Mouse (Mus musculus) adrenal gland, adult 18-20 months (tissue): ENCODE results near the gene Msrb1. TPM values are rescaled to one million over a fixed set of nuclear protein-coding genes. Genes with fewer than 3 reads are reported as not detected.
A peak's percentile ranks its signal among the peaks of the same experiment; 100 is the strongest.
"Not testable (repeated sequence)": the region's sequence is repeated elsewhere in the genome, so short reads cannot be mapped to it uniquely, and the experiment has no call there.

Source experiments
- DNase-seq, 2 experiments: peaks; one replicate each; pipeline ENCODE4 v3.0.0; 2021 to 2022; ENCODE audit warnings: low spot score in 2 of 2
- total RNA-seq, 2 experiments: library from RNA; stranded (reverse); gene quantifications; 1 replicate in 1 of 2; 2 replicates in 1 of 2; pipeline ENCODE4 v1.2.3; 2021

The Msrb1 gene
- total RNA-seq, 2 experiments from 2014 or later: 83.9 to 94.4 TPM

- not testable (repeated sequence) for DNase-seq
Observed at GRCm38 (mm10) chr17:24718938-24719337, 17.5 kb upstream of the Msrb1 start.

DNA sequence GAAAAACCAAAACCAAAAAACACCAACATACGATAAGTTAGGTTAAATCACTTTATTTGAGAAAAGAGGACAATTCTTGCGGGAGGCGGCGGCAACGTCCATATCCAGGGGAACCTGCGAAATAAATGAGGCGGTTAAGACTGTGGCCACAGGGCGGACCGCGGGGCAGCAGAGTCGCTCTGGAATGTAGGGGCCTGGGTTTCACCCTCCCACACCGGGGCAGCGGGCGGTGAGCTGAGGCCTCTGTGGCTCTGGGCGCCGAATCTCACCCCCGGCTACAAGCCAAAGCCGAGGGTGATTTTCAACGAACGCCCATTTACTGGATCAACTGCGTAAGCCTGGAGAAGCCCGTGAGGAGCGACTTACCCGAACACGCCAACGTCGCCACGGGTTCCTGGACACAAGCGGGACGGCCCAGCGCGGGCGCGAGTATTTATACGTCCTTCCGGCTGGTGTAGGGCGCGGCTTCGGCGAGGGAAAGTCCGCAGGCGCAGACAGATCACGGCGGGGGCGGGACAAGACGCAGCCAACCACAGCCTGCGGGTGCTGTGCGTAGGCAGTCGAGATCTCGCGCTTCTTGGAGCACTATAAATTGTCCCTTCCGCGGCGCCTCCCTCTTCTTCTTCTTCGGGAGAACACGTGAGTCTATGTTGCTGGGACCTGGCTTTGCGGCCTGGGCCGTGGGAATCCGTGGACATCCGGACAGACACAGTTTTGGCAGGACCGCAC is 16.8 kb upstream of the Msrb1 start:
- DNase-seq: peak; percentile 95 to 96

GRCm38 (mm10) chr17:24720616-24721015 is 15.8 kb upstream of the Msrb1 start:
- not testable (repeated sequence) for DNase-seq

DNA sequence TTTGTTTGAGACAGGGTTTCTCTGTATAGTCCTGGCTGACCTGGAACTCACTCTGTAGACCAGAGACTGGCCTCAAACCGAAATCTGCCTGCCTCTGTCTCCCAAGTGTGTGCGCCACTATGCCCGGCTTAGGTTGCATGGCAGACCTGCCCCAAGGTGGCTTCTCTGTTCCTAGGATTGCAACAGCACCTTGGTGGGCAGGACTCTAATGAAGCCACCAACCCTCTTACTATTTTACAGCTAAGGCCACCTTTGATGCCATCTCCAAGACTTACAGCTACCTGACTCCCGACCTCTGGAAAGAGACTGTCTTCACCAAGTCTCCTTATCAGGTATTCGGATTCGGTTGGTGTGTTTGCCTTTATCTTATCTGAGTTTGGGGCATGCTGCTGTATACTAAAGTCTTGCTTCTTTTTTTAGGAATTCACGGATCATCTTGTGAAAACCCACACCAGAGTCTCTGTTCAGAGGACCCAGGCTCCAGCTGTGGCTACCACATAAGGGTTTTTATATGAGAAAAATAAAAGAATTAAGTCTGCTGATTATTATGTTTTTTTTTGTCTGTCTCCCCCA is 15.0 kb upstream of the Msrb1 start:
- not testable (repeated sequence) for DNase-seq

DNA sequence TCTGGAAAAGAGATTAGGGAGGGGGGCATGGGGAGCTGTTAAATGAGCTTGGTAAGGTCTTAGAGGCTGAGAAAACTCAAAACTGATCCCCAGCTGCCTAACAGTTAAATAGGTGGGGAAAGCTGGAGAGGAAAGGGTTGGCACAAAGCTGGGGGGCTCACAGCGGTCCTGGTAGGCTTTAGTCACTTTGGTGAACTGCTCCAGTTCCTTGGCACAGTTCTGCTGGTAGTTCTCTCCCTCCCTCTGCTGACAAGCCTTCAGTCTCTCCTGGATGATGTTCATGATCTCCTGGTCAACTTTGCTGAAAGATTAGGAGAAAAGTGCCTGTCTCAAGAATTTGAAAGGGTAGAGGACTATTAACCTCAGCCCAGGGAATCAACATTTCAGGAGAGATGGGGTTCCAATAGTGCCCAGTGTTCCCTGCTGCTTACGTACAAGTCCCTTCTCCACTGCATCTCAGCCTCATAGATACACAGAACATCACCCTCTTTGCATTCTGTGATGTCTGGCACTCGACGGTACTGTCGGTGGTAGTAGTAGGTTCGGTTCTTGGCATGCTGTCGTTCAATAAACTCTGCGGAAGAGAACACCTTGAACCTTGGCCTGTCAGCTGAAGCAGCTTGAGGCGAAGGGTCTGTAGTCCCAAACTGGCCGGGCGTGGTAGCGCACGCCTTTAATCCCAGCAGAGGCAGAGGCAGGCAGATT is 14.1 kb upstream of the Msrb1 start:
- no peak for DNase-seq

DNA sequence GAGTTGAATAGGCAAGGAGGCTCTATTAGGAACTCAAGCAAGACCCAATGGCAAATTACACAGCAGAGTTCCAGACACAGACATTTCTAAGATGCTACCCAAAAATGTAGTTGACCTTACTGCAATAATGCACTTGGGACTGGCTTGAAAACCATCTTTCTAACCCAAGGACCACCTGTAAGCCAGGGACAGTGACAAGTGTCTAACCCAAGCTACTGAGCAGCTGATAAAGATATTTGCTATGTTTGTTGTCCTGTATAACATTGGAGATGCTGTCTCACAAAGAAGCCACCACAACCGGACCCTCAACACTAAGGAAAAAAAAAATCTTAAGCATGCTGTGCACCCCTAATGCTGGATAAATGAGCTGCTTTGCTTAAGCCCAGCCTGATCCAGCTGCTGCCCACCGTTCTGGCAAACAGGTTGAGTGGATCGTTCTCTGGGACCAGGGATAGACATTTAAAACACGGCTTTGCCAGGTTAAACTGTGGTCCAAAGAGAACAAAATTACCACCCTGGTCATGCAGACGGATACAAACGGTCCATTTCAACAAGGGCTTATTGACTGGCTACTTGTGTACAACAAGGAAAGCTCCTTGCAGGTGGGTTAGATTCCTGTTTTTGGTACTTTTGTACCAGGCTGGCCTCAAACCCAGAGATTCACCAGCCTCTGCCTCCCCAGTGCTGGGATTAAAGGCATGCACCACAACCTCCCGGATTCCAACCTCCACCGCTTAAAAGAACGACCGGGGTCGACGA is 13.1 kb upstream of the Msrb1 start:
- DNase-seq: no peak

- no peak for DNase-seq
Observed at GRCm38 (mm10) chr17:24723881-24724180, 12.6 kb upstream of the Msrb1 start.

DNA sequence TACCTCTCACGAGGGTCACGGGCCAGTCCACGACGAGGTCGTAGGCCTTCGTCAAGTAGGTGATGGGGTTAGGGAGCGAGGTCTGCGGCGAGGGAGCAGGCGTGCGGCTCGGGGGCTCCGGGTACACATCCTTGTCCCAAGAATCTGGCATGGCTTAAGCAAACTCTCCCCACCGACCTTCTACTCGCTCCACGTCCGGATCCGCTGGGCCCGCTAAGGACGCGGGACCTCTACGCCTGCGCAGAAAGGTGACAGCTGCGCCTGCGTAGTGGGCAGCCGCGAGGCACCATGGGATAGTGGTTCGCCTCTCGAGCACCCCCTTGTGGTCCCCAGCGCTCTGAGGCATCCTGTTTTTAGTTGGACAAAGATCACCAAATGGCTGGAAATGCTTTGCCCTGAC is 12.3 kb upstream of the Msrb1 start, which contains the start of gene Ndufb10:
Ndufb10 (minus strand) TSS at position 295 of the 400 bp plus-strand sequence.
- DNase-seq: peak; percentile 98 to 99

DNA sequence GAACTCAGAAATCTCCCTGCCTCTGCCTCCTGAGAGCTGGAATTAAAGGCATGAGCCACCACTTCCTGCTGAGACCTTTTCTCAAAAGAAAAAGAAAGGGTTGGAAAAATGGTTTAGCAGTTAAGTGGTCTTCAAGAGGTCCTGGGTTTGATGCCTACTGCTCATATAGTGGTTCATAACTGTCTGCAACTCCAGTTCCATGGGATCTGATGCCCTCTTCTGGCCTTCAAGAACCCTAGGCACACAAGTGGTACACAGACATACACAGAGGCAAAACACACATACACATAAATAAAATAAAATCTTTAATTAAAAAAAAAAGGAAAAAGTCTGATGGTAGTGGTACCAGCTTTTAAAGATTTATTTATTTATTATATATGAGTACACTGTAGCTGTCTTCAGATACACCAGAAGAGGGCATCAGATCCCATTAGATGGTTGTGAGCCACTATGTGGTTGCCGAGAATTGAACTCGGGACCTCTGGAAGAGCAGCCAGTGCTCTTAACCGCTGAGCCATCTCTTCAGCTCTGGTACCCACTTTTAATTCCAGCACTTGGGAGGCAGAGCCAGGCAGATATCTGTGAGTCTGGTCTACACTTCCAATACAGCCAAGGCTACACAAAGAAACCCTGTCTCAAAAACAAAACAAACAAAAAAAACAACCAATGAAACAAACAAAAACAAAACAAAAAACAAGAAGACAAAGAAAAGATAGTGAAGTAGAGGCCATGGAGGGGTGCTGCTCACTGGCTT is 10.6 kb upstream of the Msrb1 start:
- no peak for DNase-seq

- DNase-seq: no peak
Observed at GRCm38 (mm10) chr17:24727618-24728017, 8.8 kb upstream of the Msrb1 start, which contains the start of gene Rpl3l. Gene Rpl3l, plus strand, starts transcription at chr17:24727820.

DNA sequence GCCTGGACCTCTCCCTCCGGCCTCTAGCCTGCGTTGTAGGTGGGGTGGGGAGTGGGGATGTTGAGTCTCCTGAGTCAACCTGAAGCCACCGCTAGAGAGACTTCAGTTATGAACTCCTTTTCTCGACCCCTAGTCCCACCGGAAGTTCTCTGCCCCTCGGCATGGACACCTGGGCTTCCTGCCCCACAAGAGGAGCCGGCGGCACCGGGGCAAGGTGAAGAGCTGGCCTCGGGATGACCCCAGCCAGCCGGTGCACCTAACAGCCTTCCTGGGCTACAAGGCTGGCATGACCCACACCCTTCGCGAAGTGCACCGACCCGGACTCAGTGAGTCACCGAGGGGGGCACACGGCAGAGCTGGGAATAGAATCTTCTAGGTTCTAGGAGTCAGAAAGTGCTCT is 8.3 kb upstream of the Msrb1 start:
- DNase-seq: no peak

DNA sequence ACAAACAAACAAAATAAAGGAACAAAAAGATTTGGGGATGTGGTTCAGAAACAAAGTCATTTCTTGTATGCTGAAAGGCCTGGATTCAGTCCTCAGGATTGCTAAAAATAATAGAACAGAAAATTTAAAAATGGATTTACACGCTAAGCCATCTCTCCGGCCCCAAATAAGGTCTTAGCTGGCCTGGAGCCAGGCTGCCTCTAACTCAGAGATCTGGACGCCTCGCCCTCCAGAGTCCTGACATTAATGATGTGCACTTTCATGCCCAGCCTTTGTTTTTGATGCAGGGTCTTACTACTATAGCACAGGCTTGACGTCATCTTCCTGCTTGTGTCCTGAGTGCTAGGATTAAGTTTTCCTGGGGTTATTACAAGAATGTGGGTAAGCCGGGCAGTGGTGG is 7.4 kb upstream of the Msrb1 start:
- no peak for DNase-seq

- DNase-seq: no peak
Observed at GRCm38 (mm10) chr17:24730787-24731186, 5.7 kb upstream of the Msrb1 start.

GRCm38 (mm10) chr17:24732233-24732935 is 4.1 kb upstream of the Msrb1 start:
- no peak for DNase-seq

- DNase-seq: no peak
Observed at GRCm38 (mm10) chr17:24733434-24734050, 2.9 kb upstream of the Msrb1 start.

GRCm38 (mm10) chr17:24734513-24734912 is 1.9 kb upstream of the Msrb1 start:
- no peak for DNase-seq

DNA sequence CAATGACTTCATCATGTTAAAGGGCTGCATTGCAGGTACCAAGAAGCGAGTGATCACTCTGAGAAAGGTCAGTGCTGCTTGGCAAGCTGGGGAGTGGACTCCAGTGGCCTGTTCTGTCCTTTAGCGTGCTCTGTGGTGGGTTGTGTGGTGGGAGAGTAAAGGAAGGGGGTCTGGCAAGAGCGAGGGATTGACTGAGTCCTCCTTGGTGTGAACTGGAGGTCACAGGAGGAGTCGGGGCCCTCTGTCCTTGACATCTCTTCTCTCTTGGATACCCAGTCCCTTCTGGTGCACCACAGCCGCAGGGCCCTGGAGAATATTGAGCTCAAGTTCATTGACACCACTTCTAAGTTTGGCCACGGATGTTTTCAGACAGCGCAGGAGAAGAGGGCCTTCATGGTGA is 996 bp upstream of the Msrb1 start:
- DNase-seq: no peak

DNA sequence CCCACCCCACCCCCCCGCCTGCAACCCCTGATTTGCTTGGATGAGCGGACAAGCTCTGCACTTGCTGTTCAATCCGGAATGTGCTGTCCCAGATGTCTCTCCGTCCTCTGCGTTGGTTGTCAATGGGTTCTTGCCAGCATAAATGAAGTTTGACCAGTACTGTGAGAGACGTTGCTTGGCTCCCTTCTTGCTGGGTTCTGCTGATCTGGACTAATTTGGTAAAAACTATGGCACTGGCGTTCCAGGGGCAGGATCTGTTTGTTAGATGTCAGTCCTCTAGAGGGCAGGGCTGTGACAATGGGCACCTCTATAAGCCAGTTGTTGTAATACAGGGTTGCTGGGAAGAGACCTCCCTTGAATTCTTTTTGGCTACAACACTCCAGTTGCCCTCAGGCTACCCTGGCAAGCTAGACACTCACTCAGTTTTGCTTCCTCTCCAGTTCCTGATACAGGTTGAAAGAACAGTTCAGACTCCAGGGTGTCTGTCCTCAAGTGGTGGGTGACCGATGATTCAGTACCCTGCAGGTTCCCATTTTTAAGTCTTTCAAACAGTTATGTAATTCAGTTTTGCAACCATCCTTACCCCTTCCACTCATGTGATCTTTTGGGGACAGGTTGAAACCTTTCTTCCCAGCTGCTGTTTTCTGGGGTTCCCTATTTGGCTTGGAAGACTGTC is 831 bp downstream of the Msrb1 start:
- DNase-seq: no peak

DNA sequence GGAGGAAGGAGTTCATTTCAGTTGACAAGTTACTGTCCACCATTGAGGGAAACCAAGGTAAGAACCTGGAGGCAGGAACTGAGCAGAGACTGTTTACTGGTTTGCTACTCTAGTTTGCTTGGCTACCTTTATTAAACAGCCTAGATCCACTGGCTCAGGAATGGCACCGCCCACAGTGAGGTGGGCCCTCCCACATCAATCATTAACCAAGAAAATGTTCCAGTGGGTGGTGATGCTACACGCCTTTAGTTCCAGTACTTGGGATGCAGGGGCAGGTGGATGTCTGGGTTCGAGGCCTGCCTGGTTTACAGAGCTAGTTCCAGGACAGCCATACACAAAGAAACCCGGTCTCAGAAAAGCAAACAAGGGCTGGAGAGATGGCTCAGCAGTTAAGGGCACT is 1.8 kb downstream of the Msrb1 start:
- DNase-seq: no peak
